ENCODE assay signal across 14 mouse cellular contexts in genomic region chr12:24843395-24844072, GRCm38 (mm10). TPM values are rescaled to one million over a fixed set of nuclear protein-coding genes. Genes with fewer than 3 reads are reported as not detected.
DNase-seq lines count a peak whose midpoint lies in the region; ATAC-seq lines count a peak whose summit lies in the region.
"Had no signal": no experiment of that assay in that cellular context is flagged by ENCODE, and none has a peak within 500 bp of the region (broad histone marks: within the 10 kb centered on the region; RNA-seq: fewer than 3 reads in every experiment).

No protein-coding gene starts in this region.

- ATAC-seq in heart, embryonic 16.5 days (replicated peaks; ENCODE audit: extremely low read depth, insufficient read depth, low FRiP score) = peak; percentile 64; the same call in 1 of the 2 replicates
- peak; percentile 18; the same call in 1 of the 2 replicates for ATAC-seq in megakaryocyte progenitor cell, adult 5-6 weeks (replicated peaks; ENCODE audit: poor library complexity)
- ATAC-seq in cerebellum, adult (ENCODE audit: insufficient number of reproducible peaks, low FRiP score, low TSS enrichment) = no peak

- peak overlapping the region; percentile 35; the same call in 1 of the 2 replicates for H3K9ac ChIP-seq in heart, embryonic 16.5 days (ENCODE audit: low read length)

- H3K4me3 ChIP-seq in heart, embryonic 16.5 days (ENCODE audit: low read length) = no peak overlapping the region
- H3K4me3 ChIP-seq: layer of hippocampus, adult 2 months had no signal

- H3K27me3 ChIP-seq in heart, embryonic 16.5 days (ENCODE audit: control insufficient read depth, insufficient read depth, low read length) = no peaks in the 10 kb centered on the region

- peak; percentile 28 for DNase-seq in embryo, embryonic 11 days
- DNase-seq in embryo, embryonic 10 days (ENCODE audit: low spot score) = no peak
- no peak for DNase-seq in heart, postnatal 36 days
- DNase-seq in A20 (ENCODE audit: low read depth, low spot score) = peak; percentile 50
- no peak for DNase-seq in gastrocnemius, postnatal 25 days
- DNase-seq: cerebellum, adult 2 months; gastrocnemius, postnatal 14 days had no signal

- no peaks in the 10 kb centered on the region for H3K9me3 ChIP-seq in heart, embryonic 16.5 days (replicated peaks; ENCODE audit: control insufficient read depth, low read length)
- H3K9me3 ChIP-seq: G1E had no signal

- peak overlapping the region; percentile 24; the same call in 1 of the 2 replicates for H3K4me2 ChIP-seq in heart, embryonic 16.5 days (ENCODE audit: low read depth, low read length)
- H3K4me2 ChIP-seq: midbrain, embryonic 11.5 days had no signal

- intact Hi-C loops in heart, postnatal 36 days (cut with DNase I) = no loop called here

- no peaks in the 10 kb centered on the region for H3K36me3 ChIP-seq in heart, embryonic 16.5 days (ENCODE audit: control insufficient read depth, insufficient read depth)

- WGBS in heart, embryonic 16.5 days = 25% methylated on average over 7 of the region's 7 CpGs

- H3K4me1 ChIP-seq in heart, embryonic 16.5 days (ENCODE audit: control insufficient read depth, insufficient read depth, low read length) = peaks cover 42% of the 10 kb centered on the region

- H3K27ac ChIP-seq in heart, embryonic 16.5 days (ENCODE audit: low read length) = peak overlapping the region; percentile 28

RNA-seq across cellular contexts. Expression of gene Mboat2, which starts 12.9 kb away (rescaled TPM):
- polyA plus RNA-seq in heart, embryonic 16.5 days (2015; fragmentation: Nextera tagmentation; extraction: Ambion mirVana) = 28.8 and 29.9 TPM in 2 replicates
- total RNA-seq in heart, postnatal 36 days (2021) = 10 to 100 TPM in 1 of 2 experiments, 1 to 10 TPM in 1; 9.7 to 11.0 TPM
- total RNA-seq in megakaryocyte progenitor cell, adult 5-6 weeks (2015) = 2.7 TPM in 2 replicates
- total RNA-seq in megakaryocyte progenitor cell, adult 5-6 weeks (2017) = 1.8 and 7.7 TPM in 2 replicates
- 1 to 10 TPM; 1.9 to 3.7 TPM for total RNA-seq in gastrocnemius, postnatal 25 days (2021)
- polyA plus RNA-seq: liver, adult 2 months had no signal

Comparison
In these comparisons a context has a peak if more than half of its experiments do, and no peak if none do; other contexts are left out.
1. DNase-seq: peak in embryo, embryonic 11 days (single experiment) and A20 (single experiment); none in embryo, embryonic 10 days (single experiment), heart, postnatal 36 days (0 of 2) and gastrocnemius, postnatal 25 days (single experiment).